Mouse (Mus musculus): ENCODE measurements around the gene Rsc1a1. TPM values are rescaled to one million over a fixed set of nuclear protein-coding genes. Genes with fewer than 3 reads are reported as not detected.

Rsc1a1 gene
- total and polyA plus RNA-seq, 3 experiments = 7.7 TPM; not detected in 2

DNA sequence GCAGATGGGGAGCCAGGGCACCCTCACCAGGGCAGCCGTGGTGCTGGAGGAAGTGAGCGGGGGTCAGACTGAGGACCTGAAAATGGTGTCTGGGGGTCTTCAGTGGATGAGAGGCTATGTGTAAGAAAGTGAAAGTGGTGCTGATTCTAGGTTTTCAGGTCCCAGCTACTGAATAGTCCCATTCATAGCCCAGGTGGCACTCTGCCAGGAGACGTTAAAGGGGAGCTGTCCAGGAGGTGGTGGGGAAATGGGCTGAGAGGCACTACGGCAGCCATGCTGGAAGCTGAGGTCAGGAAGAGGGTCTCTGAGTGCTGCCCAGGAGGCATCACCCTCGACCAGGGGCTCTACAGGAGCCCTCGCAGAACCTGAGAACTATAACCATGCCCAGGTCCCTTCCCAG lies 36.2 kb downstream of the Rsc1a1 start:
- Histone ChIP-seq H3K27ac (ENCODE audit: control insufficient read depth, low read depth, low read length) (no peak overlapping the region), H3K27me3 (ENCODE audit: control insufficient read depth in 1 of 2, insufficient read depth in 2 of 2, low read length in 2 of 2) (no peaks in the 10 kb centered on the region), H3K9ac (ENCODE audit: control insufficient read depth, low read depth, low read length, poor library complexity, severe bottlenecking) (no peak overlapping the region), H3K4me3 (ENCODE audit: control insufficient read depth in 1 of 2, insufficient read depth in 1 of 2, low read depth in 2 of 2, low read length in 2 of 2) (no peak overlapping the region), H3K79me2 (ENCODE audit: control insufficient read depth, insufficient read depth, low read length, poor library complexity) (no peaks in the 10 kb centered on the region), H3K36me3 (ENCODE audit: control insufficient read depth in 1 of 2, insufficient read depth in 2 of 2, low read length in 2 of 2) (no peaks in the 10 kb centered on the region; a peak in 1 of 4 replicates), H3K9me3 (replicated peaks; ENCODE audit: insufficient read depth, low read length) (no peaks in the 10 kb centered on the region), H3K4me1 (ENCODE audit: control insufficient read depth in 1 of 2, insufficient read depth in 2 of 2, low read length in 2 of 2) (no peaks in the 10 kb centered on the region)
- DNase-seq (ENCODE audit: low read depth, low spot score) = no peak
- TF ChIP-seq UBTF (IDR thresholded peaks at IDR 0.05; ENCODE audit: borderline replicate concordance, insufficient read depth, low read depth, low read length) = no peak
- TF ChIP-seq POLR2A (IDR thresholded peaks at IDR 0.05; ENCODE audit: control insufficient read depth in 1 of 2, insufficient read depth in 1 of 2, low read depth in 1 of 2, low read length in 2 of 2, poor library complexity in 1 of 2) = no peak
- TF ChIP-seq ZMIZ1 (IDR thresholded peaks at IDR 0.05; ENCODE audit: low read depth, low read length) = no peak
- no peak for TF ChIP-seq ETS1 (IDR thresholded peaks at IDR 0.05; ENCODE audit: low read depth, low read length)
- TF ChIP-seq RAD21 (IDR thresholded peaks at IDR 0.05; ENCODE audit: low read depth, low read length) = no peak
- TF ChIP-seq MYC (IDR thresholded peaks at IDR 0.05; ENCODE audit: low read depth, low read length) = no peak
- TF ChIP-seq USF2 (IDR thresholded peaks at IDR 0.05; ENCODE audit: borderline replicate concordance in 1 of 2, insufficient read depth in 1 of 2, low read depth in 1 of 2, low read length in 2 of 2) = no peak
- no peak for TF ChIP-seq SIN3A (IDR thresholded peaks at IDR 0.05; ENCODE audit: low read length)
- TF ChIP-seq HCFC1 (IDR thresholded peaks at IDR 0.05; ENCODE audit: low read depth, low read length) = no peak
- TF ChIP-seq KAT2A (conservative IDR thresholded peaks at IDR 0.05; ENCODE audit: low read depth, low read length) = no peak
- no peak for TF ChIP-seq TBP (IDR thresholded peaks at IDR 0.05; ENCODE audit: low read depth, low read length)
- no peak for TF ChIP-seq ZC3H11A (IDR thresholded peaks at IDR 0.05; ENCODE audit: low read depth, low read length)
- TF ChIP-seq MAZ (IDR thresholded peaks at IDR 0.05; ENCODE audit: low read depth, low read length) = no peak
- TF ChIP-seq ELF1 (IDR thresholded peaks at IDR 0.05; ENCODE audit: low read depth, low read length) = no peak
- no peak for TF ChIP-seq GATA1 (IDR thresholded peaks at IDR 0.05; ENCODE audit: low read depth, low read length)
- no peak for TF ChIP-seq MXI1 (IDR thresholded peaks at IDR 0.05; ENCODE audit: low read depth, low read length)
- no peak for TF ChIP-seq GABPA (IDR thresholded peaks at IDR 0.05; ENCODE audit: low read depth, low read length)

DNA sequence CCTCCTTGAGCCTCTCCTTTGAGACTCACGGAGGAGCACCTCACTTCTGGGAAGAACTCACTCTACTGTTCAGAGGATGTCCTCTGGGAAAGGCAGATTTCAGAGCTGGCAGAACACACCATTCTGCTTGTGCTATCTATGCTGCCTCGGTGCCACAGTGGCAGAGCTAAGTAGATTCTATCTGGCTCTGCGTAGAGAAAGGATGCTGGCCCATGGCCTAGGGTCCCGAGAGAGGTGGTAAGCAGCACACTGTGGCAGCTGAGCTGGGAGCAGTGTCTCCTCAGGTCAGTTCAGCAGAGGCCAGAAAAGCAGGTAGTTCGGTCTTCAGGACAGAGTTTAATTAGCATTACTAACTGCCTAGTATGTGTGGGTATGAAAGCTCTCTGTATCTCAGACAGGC lies 37.1 kb downstream of the Rsc1a1 start:
- TF ChIP-seq MYB (IDR thresholded peaks at IDR 0.05; ENCODE audit: low read depth, low read length) = no peak
- TF ChIP-seq UBTF (IDR thresholded peaks at IDR 0.05; ENCODE audit: borderline replicate concordance, insufficient read depth, low read depth, low read length) = no peak
- no peak for TF ChIP-seq CHD1 (IDR thresholded peaks at IDR 0.05; ENCODE audit: low read depth, low read length)
- TF ChIP-seq NRF1 (IDR thresholded peaks at IDR 0.05; ENCODE audit: insufficient read depth, low read depth, low read length, poor library complexity, severe bottlenecking) = no peak
- no peaks in the 10 kb centered on the region; a peak in 1 of 4 replicates for H3K36me3 ChIP-seq (ENCODE audit: control insufficient read depth in 1 of 2, insufficient read depth in 2 of 2, low read length in 2 of 2)

More for the DNA sequence above, 37.1 kb downstream of the Rsc1a1 start:
- H3K9ac ChIP-seq (ENCODE audit: control insufficient read depth, low read depth, low read length, poor library complexity, severe bottlenecking) = no peak overlapping the region
- H3K9me3 ChIP-seq (replicated peaks; ENCODE audit: insufficient read depth, low read length) = no peaks in the 10 kb centered on the region
- H3K79me2 ChIP-seq (ENCODE audit: control insufficient read depth, insufficient read depth, low read length, poor library complexity) = no peaks in the 10 kb centered on the region
- H3K4me3 ChIP-seq (ENCODE audit: control insufficient read depth in 1 of 2, insufficient read depth in 1 of 2, low read depth in 2 of 2, low read length in 2 of 2) = no peak overlapping the region
- H3K27me3 ChIP-seq (ENCODE audit: control insufficient read depth in 1 of 2, insufficient read depth in 2 of 2, low read length in 2 of 2) = no peaks in the 10 kb centered on the region
- DNase-seq (ENCODE audit: low read depth, low spot score) = no peak
- H3K27ac ChIP-seq (ENCODE audit: control insufficient read depth, low read depth, low read length) = no peak overlapping the region
- H3K4me1 ChIP-seq (ENCODE audit: control insufficient read depth in 1 of 2, insufficient read depth in 2 of 2, low read length in 2 of 2) = no peaks in the 10 kb centered on the region
